Mouse (Mus musculus) cerebral cortex, adult 2 months (tissue): ENCODE data around the gene Fbxo31.

Experiments
- WGBS: fragments of 180-500 bp; shearing (Covaris S2); methylation state at CpG from one replicate; pipeline ENCODE4 v1.1.7; 2018; 5-methylcytosine and 5-hydroxymethylcytosine counted together

Fbxo31 gene

DNA sequence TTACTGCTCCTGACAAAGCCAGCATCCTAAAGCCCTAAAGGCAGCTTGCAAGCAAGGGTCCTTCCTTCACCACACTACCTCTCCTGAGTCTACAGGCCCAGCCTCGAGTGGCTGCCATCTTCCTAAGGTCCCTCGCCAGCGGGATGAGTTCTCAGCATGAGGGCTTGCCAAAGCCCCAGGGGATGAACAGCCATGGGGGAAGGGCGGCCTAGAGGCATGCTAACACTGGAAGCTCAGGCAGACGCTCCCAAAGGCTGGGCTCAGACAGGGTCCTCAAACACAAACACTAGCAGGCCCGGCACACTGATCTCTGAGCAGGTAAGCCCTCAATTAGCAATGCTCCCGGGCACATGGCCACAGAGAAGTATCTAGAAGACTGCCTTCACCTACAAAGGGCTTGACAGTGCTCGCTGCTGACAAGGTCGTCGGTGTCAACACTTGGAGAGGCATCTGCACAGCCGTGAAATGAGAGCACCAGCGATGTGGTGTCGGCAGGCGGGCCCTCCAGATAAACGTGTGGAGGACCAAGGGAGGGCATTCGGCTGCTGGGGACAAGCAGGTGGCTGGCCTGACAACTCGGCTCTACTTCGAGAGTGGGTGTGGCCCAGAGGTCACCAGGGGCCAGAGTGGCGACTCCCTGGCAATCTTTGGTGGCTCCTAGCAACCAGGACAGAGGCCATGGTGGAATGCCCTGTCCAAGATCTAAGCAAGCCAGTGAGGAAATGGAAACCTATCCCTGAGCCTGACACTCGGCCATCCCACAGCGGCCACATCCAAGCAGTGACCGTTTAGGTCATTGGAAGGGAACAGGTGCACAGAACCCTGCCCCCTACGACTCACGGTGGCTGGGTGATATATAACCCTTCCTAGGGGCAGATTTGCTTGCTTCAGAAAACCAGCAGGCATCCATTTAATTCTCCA, 27.3 kb downstream of the Fbxo31 start:
- 77% methylated on average over 24 of the region's 24 CpGs for whole genome bisulfite sequencing

DNA sequence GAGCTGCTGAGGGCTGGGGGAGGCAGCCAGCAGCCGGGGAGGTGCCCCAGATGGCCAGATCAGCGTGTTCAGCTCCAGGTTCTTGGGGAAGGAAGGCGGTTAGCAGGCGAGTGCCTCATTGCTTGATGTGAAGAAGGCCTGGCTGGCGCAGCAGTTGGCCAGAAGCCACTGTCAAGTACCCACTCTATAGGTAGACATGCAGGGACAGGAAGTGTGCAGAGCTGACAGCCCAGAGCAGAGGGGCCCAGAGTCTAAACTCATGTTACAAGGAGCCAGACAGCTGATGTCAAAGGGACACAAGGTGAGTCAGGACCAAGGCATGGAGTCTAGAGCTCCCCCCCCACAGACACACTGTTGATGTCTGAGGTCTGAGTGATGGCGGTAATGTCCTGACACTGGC, 28.6 kb downstream of the Fbxo31 start:
- 57% methylated on average over 6 of the region's 6 CpGs for WGBS

DNA sequence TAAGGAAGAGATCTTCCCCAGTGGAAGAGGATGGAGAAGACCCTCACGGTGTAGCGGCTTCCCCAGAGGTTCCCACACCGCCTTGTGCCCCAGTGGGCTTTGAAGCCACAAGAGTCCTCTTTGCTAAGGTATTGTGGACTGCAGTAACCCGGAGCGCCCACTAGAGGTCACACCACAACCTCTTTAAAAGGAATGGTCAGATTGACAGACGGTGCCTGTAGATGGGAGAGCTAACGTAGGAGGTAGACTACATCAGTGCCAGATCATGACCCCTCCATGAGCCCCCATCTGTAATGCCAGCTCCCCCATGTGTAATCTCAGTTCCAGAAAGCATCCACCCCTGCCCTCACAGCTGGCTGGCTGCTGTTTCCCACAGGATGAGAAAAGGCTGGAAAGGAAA, 31.5 kb downstream of the Fbxo31 start:
- 2% methylated on average over 7 of the region's 7 CpGs for WGBS

DNA sequence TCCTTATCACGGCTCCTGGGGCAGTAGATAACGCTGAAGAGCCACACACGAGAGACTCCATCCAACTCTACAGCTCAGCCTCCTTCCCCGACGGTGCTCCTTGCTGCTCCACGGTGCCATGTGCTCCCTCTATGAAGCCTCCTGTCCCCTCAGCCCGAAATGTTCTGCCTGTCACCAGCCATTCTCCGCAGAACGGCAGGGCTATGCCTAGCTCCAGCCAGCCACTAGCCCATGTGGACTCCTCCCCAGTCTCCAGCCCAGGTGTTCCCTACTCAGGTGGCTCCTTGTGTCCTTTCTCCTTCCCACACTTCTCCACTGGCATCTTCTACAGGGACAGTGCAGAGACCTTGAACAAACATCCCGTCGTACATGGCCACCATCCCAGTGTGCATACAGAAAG, 33.7 kb downstream of the Fbxo31 start:
- WGBS = 82% methylated on average over 11 of the region's 11 CpGs

DNA sequence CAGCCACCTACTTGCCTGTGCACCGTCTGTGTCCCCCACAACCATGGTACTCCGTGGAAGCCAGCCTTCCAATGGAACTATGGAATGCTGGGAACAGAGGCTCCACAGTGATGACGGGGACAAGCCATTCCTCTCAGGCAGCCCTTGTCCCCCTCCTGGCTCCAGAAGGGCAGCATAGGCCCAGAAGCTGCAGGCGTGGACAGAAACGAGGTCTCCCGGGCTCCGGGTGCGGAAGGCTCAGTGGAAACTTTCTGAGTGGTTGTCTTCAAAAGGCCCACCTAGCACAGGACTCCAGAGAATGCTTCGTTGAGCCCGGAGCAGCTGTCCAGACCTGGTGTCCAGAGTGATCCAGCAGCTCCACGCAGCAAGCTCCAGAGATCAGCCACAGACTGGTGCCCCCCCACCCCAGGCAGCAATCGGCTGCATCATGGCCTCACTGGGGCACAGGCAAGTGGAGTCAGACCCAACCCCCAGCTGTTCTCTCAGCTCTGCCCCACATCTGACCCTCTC, 34.3 kb downstream of the Fbxo31 start, which contains the start of gene 1700018B08Rik:
Gene 1700018B08Rik, minus strand, starts transcription at position 45 of the 510 bp plus-strand sequence.
- 83% methylated on average over 12 of the region's 12 CpGs for WGBS

DNA sequence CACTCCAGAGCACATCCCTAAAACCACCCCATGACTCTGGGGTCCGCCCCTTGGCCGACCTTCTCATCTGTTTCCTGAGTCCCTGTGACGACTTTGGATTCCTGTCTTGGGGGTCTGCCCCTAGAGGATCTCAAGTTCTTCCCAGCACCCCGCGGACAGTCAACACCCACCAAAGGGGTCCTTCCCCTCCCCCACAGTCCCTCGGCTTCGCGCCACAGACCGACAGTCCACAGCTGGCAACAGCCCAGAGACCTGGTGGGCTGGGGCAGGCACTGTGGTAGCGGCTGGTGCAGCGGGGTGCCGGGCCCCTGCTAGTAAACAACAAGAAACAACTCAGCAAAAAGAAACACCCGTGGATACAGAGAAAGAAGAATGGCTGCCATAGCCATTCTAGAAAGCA, 35.7 kb downstream of the Fbxo31 start:
- 48% methylated on average over 13 of the region's 13 CpGs for WGBS

DNA sequence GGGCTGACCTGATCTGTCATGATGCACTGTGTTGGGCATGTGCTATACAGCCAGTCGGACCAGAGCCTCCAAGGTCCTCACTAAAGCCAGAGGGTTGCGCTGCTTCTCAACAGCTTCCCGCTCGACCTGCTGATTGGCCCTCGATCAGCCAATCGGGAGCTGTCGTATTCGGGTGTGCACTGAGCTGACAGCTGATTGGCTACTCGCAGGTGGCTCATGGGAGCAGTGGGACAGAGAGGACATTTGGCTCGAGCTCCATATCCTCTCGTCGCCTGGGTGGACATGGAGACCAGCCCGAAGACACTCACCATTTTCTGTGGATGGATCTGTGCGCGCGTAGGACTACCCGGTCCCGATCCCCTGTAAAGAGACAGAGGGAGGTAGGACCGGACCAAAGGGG, 36.7 kb downstream of the Fbxo31 start:
- WGBS = 80% methylated on average over 19 of the region's 19 CpGs

DNA sequence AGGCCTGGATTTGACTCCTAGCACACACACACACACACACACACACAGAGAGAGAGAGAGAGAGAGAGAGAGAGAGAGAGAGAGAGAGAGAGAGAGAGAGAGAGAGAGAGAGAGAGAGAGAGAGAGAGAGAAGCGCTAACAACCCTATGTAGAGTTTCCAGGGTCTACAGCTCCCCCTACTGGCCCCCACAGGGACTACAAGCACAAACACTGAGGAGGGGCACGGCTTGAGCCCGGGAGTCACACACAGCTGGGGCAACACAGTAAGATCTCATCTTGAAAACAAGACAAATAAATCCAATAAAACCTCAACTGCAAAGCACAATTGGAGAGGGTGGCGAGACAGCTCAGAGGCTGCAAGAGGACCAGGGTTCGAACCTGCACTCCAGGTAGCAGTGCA, 46.2 kb downstream of the Fbxo31 start:
- WGBS = 44% methylated on average over 5 of the region's 5 CpGs

DNA sequence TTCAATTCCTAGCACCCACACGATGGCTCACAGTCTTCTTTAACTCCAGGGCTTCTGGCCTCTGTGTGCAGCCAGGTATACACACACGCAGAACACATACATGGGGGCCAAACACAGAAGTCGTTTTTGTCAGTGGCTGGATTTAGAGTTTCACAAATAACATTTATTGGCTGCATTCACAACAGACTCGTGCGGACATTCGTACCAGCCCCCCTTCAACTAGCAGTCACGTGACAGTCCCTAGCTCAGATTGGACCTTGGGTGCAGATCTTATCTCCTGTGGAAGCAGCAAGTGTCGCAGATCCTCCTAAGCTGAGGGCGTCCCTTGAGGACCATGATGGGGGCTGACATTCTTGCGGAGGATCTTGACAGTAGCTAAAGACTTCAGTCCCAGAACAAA, 48.0 kb downstream of the Fbxo31 start:
- WGBS = 89% methylated on average over 10 of the region's 10 CpGs

DNA sequence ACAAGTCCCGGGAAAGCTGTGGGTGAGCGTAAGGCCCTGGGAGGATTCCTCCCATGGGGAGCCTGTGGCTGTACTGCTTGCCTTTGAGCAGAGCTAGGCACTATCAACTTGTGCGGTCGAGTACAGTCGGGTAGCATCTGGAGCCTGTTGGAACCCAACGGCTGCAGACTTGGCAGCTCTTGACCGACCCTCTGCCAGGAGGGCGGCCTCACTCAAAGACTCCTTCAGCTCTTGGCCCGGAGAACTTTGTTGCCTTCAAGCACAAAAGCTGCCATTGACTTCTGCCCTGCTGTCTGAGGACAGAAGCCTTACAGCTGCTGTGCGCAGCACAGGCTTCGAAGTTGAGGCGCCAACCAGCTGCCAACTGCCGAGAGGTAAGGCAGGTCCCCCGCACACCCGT, 49.8 kb downstream of the Fbxo31 start:
- 75% methylated on average over 15 of the region's 15 CpGs for WGBS

DNA sequence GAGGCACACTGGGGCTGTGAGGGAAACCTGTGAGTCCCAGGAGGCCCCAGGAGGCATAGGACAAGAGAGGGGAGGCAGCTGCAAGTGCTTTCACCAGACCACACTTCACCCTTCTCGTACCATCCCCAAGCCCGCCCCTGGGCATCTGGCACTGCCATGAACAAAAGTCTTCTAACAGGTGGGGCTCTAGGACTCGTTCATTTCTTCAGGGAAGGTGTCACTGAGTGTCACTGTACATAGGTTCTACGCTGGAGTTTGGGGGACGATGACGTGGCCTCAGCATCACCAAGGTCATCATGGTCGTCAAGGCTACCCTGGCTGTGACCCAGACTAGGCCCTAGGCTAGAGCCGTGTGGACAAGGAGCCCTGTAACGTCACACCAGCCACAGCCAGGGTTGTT, 50.9 kb downstream of the Fbxo31 start:
- WGBS = 87% methylated on average over 9 of the region's 9 CpGs

DNA sequence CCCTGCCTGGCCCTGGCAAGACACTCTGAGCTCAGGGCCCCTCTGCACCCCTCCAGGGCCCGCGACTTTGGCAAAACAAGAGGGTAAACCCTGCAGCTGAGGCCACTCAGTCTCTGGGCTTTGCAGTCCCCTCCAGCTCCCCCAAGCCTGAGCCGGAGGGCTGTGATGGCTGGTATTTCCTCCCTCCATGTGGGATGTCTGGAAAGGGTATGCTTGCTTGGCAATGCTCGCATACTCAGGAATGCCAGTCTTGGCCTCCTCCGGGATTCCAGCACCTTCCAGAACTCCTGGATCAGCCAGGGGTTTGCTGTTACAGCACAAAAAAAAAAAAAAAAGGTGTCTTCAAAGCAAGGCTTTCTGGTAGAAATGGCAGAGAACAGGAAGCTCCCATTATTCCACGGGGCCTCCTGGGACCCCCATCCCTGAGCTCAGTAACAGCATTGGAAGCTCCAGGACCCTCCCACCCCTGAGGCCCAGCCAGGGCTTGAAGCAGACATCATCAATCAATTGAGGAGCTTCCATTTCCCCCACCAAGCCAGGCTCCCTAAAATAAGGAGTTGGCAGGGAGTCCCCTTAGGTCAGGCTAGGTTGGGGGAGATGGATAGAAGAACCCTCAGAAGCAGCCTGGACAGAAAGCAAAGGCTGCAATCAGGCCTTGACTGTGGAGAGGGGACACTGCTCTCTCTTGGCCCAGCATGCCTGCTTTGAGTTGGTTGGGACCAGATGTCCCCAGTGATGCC, 51.6 kb downstream of the Fbxo31 start:
- 72% methylated on average over 6 of the region's 6 CpGs for WGBS

DNA sequence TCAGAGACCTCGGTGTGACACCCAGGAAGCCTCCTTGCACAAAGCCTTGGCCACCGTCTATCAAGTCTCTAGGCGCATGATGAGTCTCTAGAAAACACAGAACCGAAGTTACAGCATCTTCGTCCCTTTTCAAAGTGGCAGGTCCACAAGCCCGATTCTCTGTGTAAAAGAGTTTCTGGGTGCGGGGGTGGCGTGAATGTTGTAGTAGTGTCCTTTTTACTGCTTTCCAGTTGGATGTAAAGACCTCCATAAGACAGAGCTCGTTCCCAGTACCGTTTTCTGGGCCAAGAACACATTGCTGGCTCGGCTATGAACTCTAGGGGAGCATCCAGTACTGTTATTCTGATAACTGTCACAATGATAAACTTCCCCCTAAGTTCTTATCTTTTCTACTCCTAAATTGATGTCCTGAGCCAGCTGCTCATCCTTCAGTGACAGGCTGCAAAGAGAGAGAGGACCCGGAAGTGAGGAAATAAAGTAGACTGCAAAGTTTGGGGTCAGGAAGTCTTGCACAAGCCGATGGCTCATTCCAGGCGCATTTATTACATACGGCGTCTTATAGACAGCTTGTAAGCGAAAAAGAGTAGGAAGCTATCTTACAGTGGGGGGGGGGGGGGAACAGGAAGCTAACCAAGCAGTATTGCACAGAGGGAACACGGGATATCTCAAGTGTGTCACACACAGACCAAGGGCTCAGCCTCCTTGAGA, 53.3 kb downstream of the Fbxo31 start:
- WGBS = 84% methylated on average over 18 of the region's 18 CpGs

DNA sequence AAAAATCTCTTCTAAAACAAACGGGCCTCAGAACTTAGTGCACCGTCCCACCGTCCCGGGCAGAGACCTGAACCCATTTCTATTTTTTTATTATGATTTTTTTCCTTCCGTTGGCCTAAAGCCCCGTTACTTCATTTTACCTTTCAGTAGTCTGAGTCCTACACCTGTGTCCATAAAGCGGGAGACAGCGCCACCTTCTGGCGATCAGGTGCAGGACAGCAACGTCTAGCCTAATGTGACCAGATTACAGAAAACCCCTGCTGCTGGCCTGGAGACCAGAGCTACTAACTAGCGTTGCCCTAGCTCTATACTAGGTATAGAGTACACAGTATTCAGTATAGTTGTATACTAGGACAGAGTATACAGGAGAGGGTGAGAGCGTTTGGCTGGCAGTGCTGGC, 65.2 kb downstream of the Fbxo31 start:
- 8% methylated on average over 12 of the region's 12 CpGs for WGBS

DNA sequence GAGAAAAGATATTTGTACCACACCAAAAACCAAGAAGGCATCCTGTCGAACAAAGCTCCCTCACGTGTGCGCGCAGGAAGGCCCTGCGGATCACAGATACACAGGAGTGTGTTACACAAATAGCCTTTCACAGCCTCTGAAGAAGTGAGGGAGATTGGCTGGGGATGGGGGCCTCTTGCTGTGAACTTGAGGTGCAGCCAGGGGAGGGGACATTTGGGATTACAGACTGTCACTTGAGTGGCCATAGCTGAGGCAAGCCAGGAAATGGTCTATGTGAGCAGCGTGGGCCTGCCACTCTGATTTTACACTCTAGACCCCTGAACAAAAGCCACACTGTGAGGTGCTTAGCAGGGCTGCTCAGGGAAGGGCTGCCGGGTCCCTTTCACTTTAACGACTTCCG, 66.9 kb downstream of the Fbxo31 start:
- WGBS = 66% methylated on average over 9 of the region's 9 CpGs
